Mouse (Mus musculus) neural tube, embryonic 14.5 days (tissue): Measurements from ENCODE around the gene Dok7. TPM values are rescaled to one million over a fixed set of nuclear protein-coding genes. Genes with fewer than 3 reads are reported as not detected.
A peak's percentile ranks its signal among the peaks of the same experiment; 100 is the strongest.

ENCODE experiments used
- ATAC-seq: fragments of 200-750 bp; cut with Nextera tagmentation; 2 replicates; pipeline ENCODE4 v1.8.0; 2017; ENCODE audit warnings: low read depth, mild to moderate bottlenecking, moderate TSS enrichment, moderate library complexity
- H3K27ac ChIP-seq: fragments of 300-500 bp; sonication (generic); 2 replicates; pipeline ENCODE4 v1.5.1; 2014; ENCODE audit warnings: low read depth, mild to moderate bottlenecking, control low read depth, low read length, moderate library complexity, mixed read lengths
- H3K27me3 ChIP-seq: fragments of 300-500 bp; sonication (generic); 2 replicates; pipeline ENCODE4 v1.6.1; 2014; ENCODE audit warnings: low read length; ENCODE audit not compliant: control insufficient read depth, insufficient read depth
- H3K36me3 ChIP-seq: fragments of 300-500 bp; sonication (generic); 2 replicates; pipeline ENCODE4 v1.6.1; 2014; ENCODE audit warnings: low read length, mixed read lengths; ENCODE audit not compliant: control insufficient read depth, insufficient read depth
- H3K4me1 ChIP-seq: fragments of 300-500 bp; sonication (generic); 2 replicates; pipeline ENCODE4 v1.6.1; 2014; ENCODE audit warnings: low read length; ENCODE audit not compliant: control insufficient read depth, insufficient read depth
- H3K4me2 ChIP-seq: fragments of 300-500 bp; sonication (generic); 2 replicates; pipeline ENCODE4 v1.6.1; 2014; ENCODE audit warnings: mild to moderate bottlenecking, low read depth, low read length, control low read depth
- H3K4me3 ChIP-seq: fragments of 300-500 bp; sonication (generic); 2 replicates; pipeline ENCODE4 v1.5.1; 2014; ENCODE audit warnings: low read depth, low read length, control low read depth, mixed read lengths
- H3K9ac ChIP-seq: fragments of 300-500 bp; sonication (generic); replicated peaks from 2 replicates; pipeline ENCODE4 v1.6.1; 2014; ENCODE audit warnings: low read depth, mild to moderate bottlenecking, control low read depth, low read length, mixed read lengths
- H3K9me3 ChIP-seq: fragments of 300-500 bp; sonication (generic); 2 replicates; pipeline ENCODE4 v1.6.1; 2016; ENCODE audit warnings: low read length; ENCODE audit not compliant: control insufficient read depth
- WGBS: fragments of 180-500 bp; shearing (Covaris S2); extraction: QIAGEN DNeasy Blood & Tissue Kit; methylation state at CpG from one replicate; pipeline ENCODE4 v1.1.7; 2014; 5-methylcytosine and 5-hydroxymethylcytosine counted together
- polyA plus RNA-seq: library from polyadenylated mRNA; unstranded; fragments of >200 nt; fragmentation: Nextera tagmentation; extraction: Ambion mirVana; gene quantifications from 2 replicates; pipeline ENCODE4 v1.2.1, GENCODE M21; 2014

Dok7 gene
- polyA plus RNA-seq, 1 experiment from 2014 or later: 5.7 TPM

DNA sequence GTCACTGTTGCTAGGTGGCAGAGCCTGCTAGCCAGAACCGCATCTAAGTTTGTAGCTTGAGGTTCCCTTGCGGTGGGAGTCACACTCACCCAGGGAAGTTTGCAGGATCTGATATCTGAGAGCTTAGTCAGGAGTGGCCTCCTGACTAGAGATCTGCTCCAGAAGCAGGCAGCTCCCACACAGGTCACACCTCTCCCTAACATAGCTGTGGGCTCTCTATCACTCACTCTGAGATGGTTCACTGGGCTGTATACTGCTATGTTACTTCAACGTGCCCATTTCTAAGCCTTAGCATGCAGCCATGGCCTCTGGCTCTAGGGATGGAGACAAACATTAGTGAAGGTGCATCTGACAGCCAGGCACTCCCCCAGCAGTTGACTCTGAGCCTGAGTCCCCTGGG lies 35.1 kb downstream of the Dok7 start:
- ATAC-seq: no peak
- peaks cover 36% of the 10 kb centered on the region for H3K36me3 ChIP-seq

DNA sequence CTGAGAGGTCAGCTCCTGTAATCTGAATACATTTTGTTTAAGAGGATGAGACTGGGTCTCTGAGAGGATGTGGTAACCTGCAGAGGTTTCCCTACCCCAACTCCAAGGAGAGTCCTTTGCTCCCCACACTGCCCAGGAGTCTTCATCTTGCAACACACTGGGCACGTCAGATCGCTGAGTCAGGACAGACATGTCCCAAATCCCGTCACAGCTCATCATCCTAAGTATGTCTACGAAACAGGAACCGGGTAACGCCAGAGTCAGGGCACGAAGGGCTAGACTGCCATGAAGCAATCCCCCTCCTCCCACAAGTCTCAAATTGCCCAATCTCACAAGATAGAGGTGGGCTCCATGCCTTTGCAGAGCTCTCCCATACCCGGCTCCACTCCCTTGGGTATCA lies 46.5 kb downstream of the Dok7 start:
- H3K4me2 ChIP-seq: peak overlapping the region; percentile 85; the same call in 1 of the 2 replicates
- no peak for ATAC-seq
- no peak overlapping the region for H3K9ac ChIP-seq
- no peaks in the 10 kb centered on the region for H3K9me3 ChIP-seq
- H3K27ac ChIP-seq: no peak overlapping the region
- H3K4me1 ChIP-seq: peaks cover 20% of the 10 kb centered on the region
- H3K4me3 ChIP-seq: no peak overlapping the region
- 93% methylated on average over 8 of the region's 8 CpGs for WGBS
- H3K27me3 ChIP-seq: no peaks in the 10 kb centered on the region
- H3K36me3 ChIP-seq: peaks cover 41% of the 10 kb centered on the region

More for the DNA sequence above, 35.1 kb downstream of the Dok7 start:
- no peak overlapping the region for H3K4me2 ChIP-seq
- H3K4me3 ChIP-seq: no peak overlapping the region
- WGBS: 91% methylated on average over 3 of the region's 3 CpGs
- H3K27ac ChIP-seq: no peak overlapping the region
- no peaks in the 10 kb centered on the region for H3K4me1 ChIP-seq
- no peak overlapping the region for H3K9ac ChIP-seq
- no peaks in the 10 kb centered on the region for H3K9me3 ChIP-seq
- no peaks in the 10 kb centered on the region for H3K27me3 ChIP-seq

DNA sequence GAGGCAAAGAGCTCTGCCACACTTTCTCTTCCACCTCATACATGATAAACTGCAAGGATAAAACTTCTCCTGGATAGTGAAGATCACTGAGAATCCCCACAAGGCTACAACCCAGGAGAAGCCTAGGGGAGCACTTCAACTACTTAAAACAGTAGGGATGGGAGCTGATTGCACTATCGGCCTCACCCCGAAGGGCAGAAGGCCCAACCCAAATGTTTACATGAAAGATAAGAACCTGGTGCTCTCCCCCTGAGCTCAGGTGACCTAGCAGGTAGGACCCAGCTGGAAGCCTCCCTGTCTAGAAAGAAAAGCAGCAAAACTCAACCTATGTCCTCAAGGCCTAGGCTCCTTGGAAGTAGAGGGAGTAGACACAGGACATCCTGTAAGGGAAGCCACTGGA lies 47.0 kb downstream of the Dok7 start:
- ATAC-seq: no peak
- Histone ChIP-seq H3K27me3 (no peaks in the 10 kb centered on the region), H3K9ac (no peak overlapping the region), H3K4me1 (peaks cover 20% of the 10 kb centered on the region), H3K36me3 (peaks cover 36% of the 10 kb centered on the region), H3K4me3 (no peak overlapping the region; the same call in 1 of the 2 replicates), H3K9me3 (no peaks in the 10 kb centered on the region), H3K4me2 (peak overlapping the region; percentile 85), H3K27ac (no peak overlapping the region)
- WGBS: 94% methylated on average over 2 of the region's 2 CpGs

DNA sequence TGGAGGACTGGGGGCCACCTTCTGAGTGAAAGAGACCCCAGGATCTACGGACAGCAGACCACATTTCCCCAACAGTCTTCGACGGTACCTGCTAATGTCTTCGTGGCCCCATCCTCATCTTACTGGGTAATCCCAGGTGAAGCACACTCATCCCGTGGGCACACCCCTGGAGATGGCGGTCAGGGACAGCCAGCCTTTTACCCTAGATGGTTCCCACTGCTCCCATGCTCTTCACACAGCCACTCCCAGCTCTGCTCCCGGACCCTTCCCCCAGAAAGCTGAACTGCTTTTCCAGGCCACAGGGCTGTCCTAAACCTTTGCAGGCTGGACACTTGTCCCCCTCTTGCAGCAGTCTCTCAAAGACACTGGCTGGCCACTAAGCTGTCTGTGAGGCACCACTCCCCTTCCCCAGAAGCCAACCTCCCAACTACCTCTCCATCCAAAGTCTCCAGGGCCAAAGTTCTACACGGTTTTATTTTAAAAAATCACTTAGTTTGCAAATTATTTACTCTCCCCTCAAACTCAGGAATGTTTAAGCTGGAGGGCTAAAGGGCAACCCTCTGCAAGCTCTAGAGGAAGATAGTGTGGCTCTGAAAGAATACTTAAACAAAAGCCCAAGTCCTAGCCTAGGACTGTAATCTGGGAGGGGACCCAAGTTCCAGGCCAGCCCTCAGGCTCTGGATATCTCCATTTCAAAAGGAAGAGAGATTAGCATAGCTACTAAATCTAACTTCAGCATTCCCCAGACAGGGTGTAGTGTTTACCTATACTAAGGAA lies 47.8 kb downstream of the Dok7 start:
- WGBS: 65% methylated on average over 8 of the region's 8 CpGs
- no peaks in the 10 kb centered on the region for H3K9me3 ChIP-seq
- peaks cover 20% of the 10 kb centered on the region for H3K4me1 ChIP-seq
- H3K27me3 ChIP-seq: no peaks in the 10 kb centered on the region
- ATAC-seq: no peak
- peak overlapping the region; percentile 77 for H3K4me3 ChIP-seq
- H3K36me3 ChIP-seq: peaks cover 29% of the 10 kb centered on the region
- peak overlapping the region; percentile 75; the same call in 1 of the 2 replicates for H3K9ac ChIP-seq
- H3K27ac ChIP-seq: no peak overlapping the region
- H3K4me2 ChIP-seq: peak overlapping the region; percentile 85

DNA sequence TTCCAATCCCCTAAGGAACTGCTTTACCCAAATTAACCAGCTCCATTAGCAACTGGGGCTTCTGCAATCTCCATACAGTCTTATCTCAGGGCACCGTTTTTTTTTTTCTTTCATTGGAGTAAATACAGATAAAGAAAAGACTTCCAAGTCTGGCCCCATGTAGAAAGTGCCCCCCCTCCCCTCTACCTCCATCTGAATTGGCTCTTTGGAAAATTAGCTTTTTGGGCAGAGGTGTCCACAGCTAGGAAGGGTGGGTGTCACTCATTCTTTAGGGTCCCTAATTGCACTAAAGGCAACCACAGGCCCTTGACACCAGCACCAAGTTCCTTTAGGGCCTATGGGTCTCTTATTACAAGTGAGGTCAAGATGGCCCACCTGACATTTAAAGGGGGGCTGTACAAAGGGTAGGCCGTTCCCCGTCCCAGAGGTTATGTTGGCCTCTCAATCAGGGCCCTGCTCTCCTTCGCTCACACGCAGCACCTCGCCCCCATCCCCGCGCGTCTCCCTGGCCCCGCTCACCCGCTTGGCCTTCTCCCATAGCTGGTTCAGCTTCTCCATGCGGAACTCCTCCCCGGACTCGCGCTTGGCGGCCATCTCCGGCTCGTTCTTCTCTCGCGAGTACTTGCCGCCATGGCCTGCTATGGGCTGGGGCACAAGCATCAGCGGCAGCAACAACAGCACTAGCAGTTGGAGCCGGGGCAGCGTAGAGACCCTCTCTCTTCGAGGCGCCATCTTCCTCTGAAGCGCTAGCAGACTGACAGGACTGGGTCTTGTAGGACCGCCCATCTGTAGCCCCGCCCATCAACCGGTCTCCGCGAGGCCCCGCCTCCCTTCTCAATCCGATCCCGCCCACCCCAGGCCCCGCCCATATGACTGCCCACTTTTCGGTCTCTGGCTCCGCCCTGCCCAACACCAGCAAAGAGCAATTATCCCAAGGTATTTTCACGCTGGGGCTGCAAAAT lies 48.7 kb downstream of the Dok7 start, which contains the start of gene Lrpap1:
Gene Lrpap1 (minus strand): TSS at position 807 of the 962 bp plus-strand sequence.
- no peaks in the 10 kb centered on the region for H3K27me3 ChIP-seq
- H3K27ac ChIP-seq: peak within 1 kb of the TSS; percentile 80
- peak within 1 kb of the TSS; percentile 75 for H3K9ac ChIP-seq
- peak within 1 kb of the TSS; percentile 85 for H3K4me2 ChIP-seq
- ATAC-seq: peak; percentile 96
- H3K4me1 ChIP-seq: peaks cover 20% of the 10 kb centered on the region
- no peaks in the 10 kb centered on the region for H3K9me3 ChIP-seq
- H3K4me3 ChIP-seq: peak within 1 kb of the TSS; percentile 77
- under 1% methylated on average over 39 of the region's 39 CpGs for WGBS
- H3K36me3 ChIP-seq: peaks cover 20% of the 10 kb centered on the region

DNA sequence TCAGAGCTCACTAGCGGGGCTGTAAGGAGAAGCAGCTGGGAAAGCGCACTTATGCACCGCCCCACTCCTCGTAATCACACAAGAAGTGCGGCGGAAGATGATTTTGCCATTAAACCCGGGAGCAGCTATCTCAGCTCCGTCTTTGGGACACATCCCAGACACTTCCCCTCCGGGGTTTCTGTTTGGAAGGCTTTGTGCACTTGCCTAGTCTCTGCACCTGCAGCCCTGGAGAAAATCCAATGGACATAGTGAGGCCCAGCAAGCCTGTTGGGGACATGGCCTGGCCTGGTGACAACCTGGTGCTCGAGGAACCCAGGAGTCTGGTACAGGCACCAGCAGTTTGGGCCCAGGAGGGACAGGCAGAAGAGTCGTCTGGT lies 49.3 kb downstream of the Dok7 start:
- WGBS: 6% methylated on average over 11 of the region's 11 CpGs
- Histone ChIP-seq H3K4me2 (peak overlapping the region; percentile 85), H3K9me3 (no peaks in the 10 kb centered on the region), H3K27me3 (no peaks in the 10 kb centered on the region), H3K4me3 (peak overlapping the region; percentile 77), H3K36me3 (peaks cover 14% of the 10 kb centered on the region), H3K9ac (peak overlapping the region; percentile 46), H3K27ac (peak overlapping the region; percentile 80), H3K4me1 (peaks cover 20% of the 10 kb centered on the region)
- no peak for ATAC-seq

DNA sequence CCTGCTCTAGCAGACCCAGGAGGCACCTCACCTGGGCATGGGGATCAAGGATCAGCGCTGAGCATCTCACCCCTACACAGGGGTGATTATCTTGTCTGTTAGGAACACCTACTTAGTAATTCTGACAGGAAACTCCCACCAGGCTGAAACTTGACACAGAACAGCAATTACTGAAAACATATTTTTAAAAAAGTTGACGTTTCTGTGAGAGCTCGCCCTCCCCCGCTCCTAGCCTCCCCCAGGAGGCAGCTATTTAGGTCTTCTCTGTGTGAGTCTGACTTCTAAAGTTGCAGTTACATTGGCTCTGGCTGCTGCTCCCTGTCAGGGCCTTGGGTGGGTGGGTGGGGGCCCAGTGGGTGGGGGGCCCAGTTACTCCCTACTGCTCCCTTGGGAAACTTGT lies 55.9 kb downstream of the Dok7 start:
- 49% methylated on average over 4 of the region's 4 CpGs for WGBS
- H3K4me2 ChIP-seq: no peak overlapping the region
- H3K4me3 ChIP-seq: no peak overlapping the region
- no peaks in the 10 kb centered on the region for H3K4me1 ChIP-seq
- no peaks in the 10 kb centered on the region for H3K36me3 ChIP-seq
- no peak overlapping the region for H3K27ac ChIP-seq
- no peaks in the 10 kb centered on the region for H3K9me3 ChIP-seq
- ATAC-seq: no peak
- H3K27me3 ChIP-seq: no peaks in the 10 kb centered on the region
- no peak overlapping the region for H3K9ac ChIP-seq

DNA sequence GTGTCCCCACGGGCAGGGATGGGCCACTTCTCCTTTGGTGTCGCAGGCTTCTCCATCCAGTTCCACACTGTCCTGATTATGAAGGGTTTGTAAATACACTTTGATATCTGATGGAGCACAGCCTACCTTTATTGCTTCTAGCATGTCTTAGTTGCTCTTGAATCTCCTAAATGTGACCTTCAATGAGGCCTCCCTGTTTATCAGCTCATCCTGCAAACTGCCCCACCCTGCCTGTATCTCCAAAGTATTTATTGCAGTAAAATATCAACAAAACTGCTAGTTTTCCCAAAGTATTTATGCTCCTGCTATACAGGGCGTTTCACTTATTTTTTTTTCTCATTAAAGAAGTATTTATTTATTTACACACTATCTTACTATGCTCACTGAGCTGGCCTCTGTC lies 59.4 kb downstream of the Dok7 start:
- H3K36me3 ChIP-seq: no peaks in the 10 kb centered on the region
- no peak overlapping the region for H3K9ac ChIP-seq
- no peak overlapping the region for H3K27ac ChIP-seq
- WGBS: 82% methylated on average over 3 of the region's 3 CpGs
- no peak overlapping the region for H3K4me3 ChIP-seq
- no peaks in the 10 kb centered on the region for H3K9me3 ChIP-seq
- no peaks in the 10 kb centered on the region for H3K27me3 ChIP-seq
- no peak overlapping the region for H3K4me2 ChIP-seq
- no peak for ATAC-seq
- no peaks in the 10 kb centered on the region for H3K4me1 ChIP-seq

DNA sequence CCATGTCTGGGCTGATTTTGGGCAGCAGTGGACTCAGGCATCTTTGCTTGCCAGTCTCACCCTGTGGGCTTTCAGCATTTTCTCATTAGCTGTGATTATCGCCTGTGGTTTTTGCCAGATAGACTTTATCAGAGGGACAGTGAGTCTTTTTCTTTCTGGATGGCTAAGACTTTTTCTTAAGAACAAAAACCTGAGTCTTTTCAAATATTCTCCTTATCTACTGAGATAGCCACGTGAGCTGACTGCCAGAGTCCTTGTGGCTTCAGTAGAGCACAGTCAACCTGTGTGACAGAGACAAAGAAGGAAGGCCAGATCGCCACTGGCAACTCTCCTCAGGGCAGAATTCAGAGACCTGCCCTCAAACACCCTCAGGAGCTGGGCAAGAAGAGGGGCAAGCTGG lies 61.1 kb downstream of the Dok7 start:
- Histone ChIP-seq H3K9me3 (no peaks in the 10 kb centered on the region), H3K27ac (no peak overlapping the region), H3K9ac (no peak overlapping the region), H3K4me1 (no peaks in the 10 kb centered on the region), H3K27me3 (no peaks in the 10 kb centered on the region), H3K36me3 (no peaks in the 10 kb centered on the region), H3K4me3 (no peak overlapping the region), H3K4me2 (no peak overlapping the region)
- 85% methylated on average over 3 of the region's 3 CpGs for whole genome bisulfite sequencing
- ATAC-seq: no peak
